Mouse (Mus musculus): ENCODE measurements around the gene Gm13288.

DNA sequence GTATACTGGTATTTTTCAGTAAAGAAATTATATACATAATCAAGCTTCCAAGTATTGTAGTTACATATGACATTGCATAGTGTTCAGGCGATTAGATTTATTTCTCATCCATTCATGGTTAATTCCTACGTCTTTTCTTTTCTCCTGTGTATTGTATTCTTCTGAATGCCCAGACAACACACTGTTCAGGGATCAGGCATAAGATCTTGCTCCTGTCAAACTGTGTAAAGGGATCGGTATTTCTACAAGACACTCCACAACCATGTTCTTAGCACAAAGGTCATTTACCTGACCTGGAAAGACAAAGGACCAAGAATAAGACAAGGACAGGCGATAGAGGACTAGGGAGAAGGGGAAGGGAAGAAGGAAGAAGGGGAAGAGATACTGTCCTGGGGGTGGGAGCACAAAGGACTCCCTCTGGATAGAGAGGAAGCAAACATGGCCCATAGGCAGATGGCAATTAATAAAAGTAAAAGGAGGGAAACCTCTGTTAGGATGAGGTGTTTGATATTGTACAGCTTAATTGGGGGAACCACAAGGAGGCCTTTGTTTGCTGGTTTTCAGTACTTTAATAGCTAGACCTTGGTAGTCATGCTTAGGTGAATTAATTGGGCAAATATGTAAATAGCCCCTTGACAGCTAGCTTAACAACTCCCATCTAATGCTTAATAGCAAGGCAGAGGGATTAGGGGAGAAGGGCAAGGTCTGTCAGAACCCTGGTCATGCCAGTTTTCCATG is 45.9 kb downstream of the Gm13288 start:
- TF ChIP-seq CTCF (IDR thresholded peaks at IDR 0.05; ENCODE audit: control insufficient read depth, insufficient read depth, insufficient read length) (no peak), MYOD1 (IDR thresholded peaks at IDR 0.05; ENCODE audit: control insufficient read depth, insufficient read length, low read depth) (no peak), MAX (IDR thresholded peaks at IDR 0.05) (no peak), USF1 (IDR thresholded peaks at IDR 0.05; ENCODE audit: low read depth) (no peak), MYOG (IDR thresholded peaks at IDR 0.05; ENCODE audit: control insufficient read depth, extremely low read depth, insufficient read length) (no peak), FOSL1 (IDR thresholded peaks at IDR 0.05; ENCODE audit: insufficient read depth, low read length, poor library complexity, severe bottlenecking) (no peak), CEBPB (IDR thresholded peaks at IDR 0.05; ENCODE audit: low read depth) (no peak)
